Mouse (Mus musculus): ENCODE results near the gene Yipf1. TPM values are rescaled to one million over a fixed set of nuclear protein-coding genes. Genes with fewer than 3 reads are reported as not detected.

The Yipf1 gene
- polyA plus RNA-seq, 1 experiment: 67.6 TPM

GRCm38 (mm10) chr4:107367567-107368314 is 53.6 kb downstream of the Yipf1 start, which contains the start of gene Ndc1:
Gene Ndc1 (plus strand): TSS chr4:107367784.
- Histone ChIP-seq H3K4me3 (ENCODE audit: insufficient read depth, low read depth, low read length) (peak within 1 kb of the TSS; percentile 82), H3K27me3 (replicated peaks; ENCODE audit: control insufficient read depth, insufficient read depth, low read length) (no peaks in the 10 kb centered on the region), H3K36me3 (ENCODE audit: control insufficient read depth, insufficient read depth, low read length) (no peaks in the 10 kb centered on the region), H3K27ac (ENCODE audit: insufficient read depth, low read depth, low read length) (peak within 1 kb of the TSS; percentile 96), H3K4me1 (ENCODE audit: control insufficient read depth, insufficient read depth, low read length) (no peaks in the 10 kb centered on the region; the same call in 1 of the 2 replicates)
- under 1% methylated on average over 51 of the region's 51 CpGs for WGBS
- DNase-seq: peak; percentile 92
- TF ChIP-seq POLR2A (IDR thresholded peaks at IDR 0.05; ENCODE audit: low read depth, low read length): no peak
- TF ChIP-seq CTCF (conservative IDR thresholded peaks at IDR 0.05; ENCODE audit: insufficient read depth, insufficient read length, low read depth, low read length): no peak

GRCm38 (mm10) chr4:107372304-107372703 is 58.1 kb downstream of the Yipf1 start:
- Histone ChIP-seq H3K4me1 (ENCODE audit: control insufficient read depth, insufficient read depth, low read length) (no peaks in the 10 kb centered on the region; the same call in 1 of the 2 replicates), H3K27me3 (replicated peaks; ENCODE audit: control insufficient read depth, insufficient read depth, low read length) (no peaks in the 10 kb centered on the region), H3K27ac (ENCODE audit: insufficient read depth, low read depth, low read length) (no peak overlapping the region), H3K36me3 (ENCODE audit: control insufficient read depth, insufficient read depth, low read length) (no peaks in the 10 kb centered on the region), H3K4me3 (ENCODE audit: insufficient read depth, low read depth, low read length) (no peak overlapping the region)
- 67% methylated on average over 2 of the region's 2 CpGs for WGBS
- no peak for DNase-seq
- TF ChIP-seq CTCF (conservative IDR thresholded peaks at IDR 0.05; ENCODE audit: insufficient read depth, insufficient read length, low read depth, low read length) (peak; percentile 47), POLR2A (IDR thresholded peaks at IDR 0.05; ENCODE audit: low read depth, low read length) (no peak)

- no peaks in the 10 kb centered on the region; the same call in 1 of the 2 replicates for H3K4me1 ChIP-seq (ENCODE audit: control insufficient read depth, insufficient read depth, low read length)
- H3K27me3 ChIP-seq (replicated peaks; ENCODE audit: control insufficient read depth, insufficient read depth, low read length): no peaks in the 10 kb centered on the region
- TF ChIP-seq POLR2A (IDR thresholded peaks at IDR 0.05; ENCODE audit: low read depth, low read length) (no peak), CTCF (conservative IDR thresholded peaks at IDR 0.05; ENCODE audit: insufficient read depth, insufficient read length, low read depth, low read length) (no peak)
- 57% methylated on average over 4 of the region's 4 CpGs for WGBS
- no peaks in the 10 kb centered on the region for H3K36me3 ChIP-seq (ENCODE audit: control insufficient read depth, insufficient read depth, low read length)
- H3K4me3 ChIP-seq (ENCODE audit: insufficient read depth, low read depth, low read length): no peak overlapping the region
- DNase-seq: no peak
- H3K27ac ChIP-seq (ENCODE audit: insufficient read depth, low read depth, low read length): no peak overlapping the region
These were observed 60.5 kb downstream of the Yipf1 start for GRCm38 (mm10) chr4:107374677-107375076.

GRCm38 (mm10) chr4:107378954-107379353 is 64.8 kb downstream of the Yipf1 start:
- Histone ChIP-seq H3K4me1 (ENCODE audit: control insufficient read depth, insufficient read depth, low read length) (no peaks in the 10 kb centered on the region; the same call in 1 of the 2 replicates), H3K36me3 (ENCODE audit: control insufficient read depth, insufficient read depth, low read length) (no peaks in the 10 kb centered on the region), H3K27me3 (replicated peaks; ENCODE audit: control insufficient read depth, insufficient read depth, low read length) (no peaks in the 10 kb centered on the region), H3K4me3 (ENCODE audit: insufficient read depth, low read depth, low read length) (no peak overlapping the region), H3K27ac (ENCODE audit: insufficient read depth, low read depth, low read length) (no peak overlapping the region)
- DNase-seq: peak; percentile 78
- TF ChIP-seq POLR2A (IDR thresholded peaks at IDR 0.05; ENCODE audit: low read depth, low read length) (no peak), CTCF (conservative IDR thresholded peaks at IDR 0.05; ENCODE audit: insufficient read depth, insufficient read length, low read depth, low read length) (no peak)
- 72% methylated on average over 6 of the region's 6 CpGs for WGBS

GRCm38 (mm10) chr4:107380871-107381270 is 66.7 kb downstream of the Yipf1 start:
- DNase-seq: peak; percentile 58
- H3K36me3 ChIP-seq (ENCODE audit: control insufficient read depth, insufficient read depth, low read length): no peaks in the 10 kb centered on the region
- 62% methylated on average over 7 of the region's 7 CpGs for WGBS
- no peaks in the 10 kb centered on the region; the same call in 1 of the 2 replicates for H3K4me1 ChIP-seq (ENCODE audit: control insufficient read depth, insufficient read depth, low read length)
- H3K27ac ChIP-seq (ENCODE audit: insufficient read depth, low read depth, low read length): no peak overlapping the region
- H3K4me3 ChIP-seq (ENCODE audit: insufficient read depth, low read depth, low read length): no peak overlapping the region
- TF ChIP-seq POLR2A (IDR thresholded peaks at IDR 0.05; ENCODE audit: low read depth, low read length) (no peak), CTCF (conservative IDR thresholded peaks at IDR 0.05; ENCODE audit: insufficient read depth, insufficient read length, low read depth, low read length) (no peak)
- no peaks in the 10 kb centered on the region for H3K27me3 ChIP-seq (replicated peaks; ENCODE audit: control insufficient read depth, insufficient read depth, low read length)

GRCm38 (mm10) chr4:107387038-107387437 is 72.9 kb downstream of the Yipf1 start:
- no peak for TF ChIP-seq POLR2A (IDR thresholded peaks at IDR 0.05; ENCODE audit: low read depth, low read length)
- no peak for TF ChIP-seq CTCF (conservative IDR thresholded peaks at IDR 0.05; ENCODE audit: insufficient read depth, insufficient read length, low read depth, low read length)
- no peak overlapping the region for H3K4me3 ChIP-seq (ENCODE audit: insufficient read depth, low read depth, low read length)
- peaks cover 2% of the 10 kb centered on the region; the same call in 1 of the 2 replicates for H3K4me1 ChIP-seq (ENCODE audit: control insufficient read depth, insufficient read depth, low read length)
- peak; percentile 78 for DNase-seq
- no peaks in the 10 kb centered on the region for H3K36me3 ChIP-seq (ENCODE audit: control insufficient read depth, insufficient read depth, low read length)
- WGBS: 75% methylated on average over 4 of the region's 4 CpGs
- no peaks in the 10 kb centered on the region for H3K27me3 ChIP-seq (replicated peaks; ENCODE audit: control insufficient read depth, insufficient read depth, low read length)
- no peak overlapping the region for H3K27ac ChIP-seq (ENCODE audit: insufficient read depth, low read depth, low read length)

GRCm38 (mm10) chr4:107387465-107387864 is 73.3 kb downstream of the Yipf1 start:
- TF ChIP-seq POLR2A (IDR thresholded peaks at IDR 0.05; ENCODE audit: low read depth, low read length) (no peak), CTCF (conservative IDR thresholded peaks at IDR 0.05; ENCODE audit: insufficient read depth, insufficient read length, low read depth, low read length) (no peak)
- H3K27ac ChIP-seq (ENCODE audit: insufficient read depth, low read depth, low read length): no peak overlapping the region
- no peaks in the 10 kb centered on the region for H3K36me3 ChIP-seq (ENCODE audit: control insufficient read depth, insufficient read depth, low read length)
- WGBS: 77% methylated on average over 8 of the region's 8 CpGs
- H3K27me3 ChIP-seq (replicated peaks; ENCODE audit: control insufficient read depth, insufficient read depth, low read length): no peaks in the 10 kb centered on the region
- no peak for DNase-seq
- no peak overlapping the region for H3K4me3 ChIP-seq (ENCODE audit: insufficient read depth, low read depth, low read length)
- peaks cover 2% of the 10 kb centered on the region; the same call in 1 of the 2 replicates for H3K4me1 ChIP-seq (ENCODE audit: control insufficient read depth, insufficient read depth, low read length)

Data from kidney, adult 2 months (tissue).